Mouse (Mus musculus): Measurements from ENCODE around the gene Wnt7b. TPM values are rescaled to one million over a fixed set of nuclear protein-coding genes. Genes with fewer than 3 reads are reported as not detected.

Gene Wnt7b
- polyA plus RNA-seq, 1 experiment = 21.7 TPM

DNA sequence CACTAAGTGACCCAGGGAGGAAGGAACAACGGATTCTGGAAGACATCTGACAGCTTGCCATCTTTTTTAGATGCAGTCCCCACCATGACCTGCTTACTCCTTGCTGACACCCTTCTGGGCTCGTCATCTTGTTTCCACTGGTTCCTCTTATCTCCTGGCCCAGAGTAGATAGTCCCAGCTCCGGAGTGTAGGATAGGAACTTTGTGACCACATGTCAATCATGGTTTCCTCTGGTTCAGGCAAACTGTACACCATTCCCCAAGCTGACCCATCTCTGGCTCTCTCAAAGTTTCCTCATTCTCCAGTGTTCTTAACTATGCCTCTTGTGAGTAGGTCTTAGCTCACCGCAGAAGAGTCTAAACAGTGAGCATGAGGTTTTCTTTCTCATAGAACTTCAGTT, 10.4 kb upstream of the Wnt7b start:
- Histone ChIP-seq H3K4me1 (ENCODE audit: control insufficient read depth, insufficient read depth, low read length) (no peaks in the 10 kb centered on the region), H3K27ac (ENCODE audit: insufficient read depth, low read length) (no peak overlapping the region), H3K4me3 (ENCODE audit: insufficient read depth, low read length) (no peak overlapping the region)
- TF ChIP-seq POLR2A (IDR thresholded peaks at IDR 0.05; ENCODE audit: extremely low read depth, insufficient read depth, low read length) = no peak
- no peak for TF ChIP-seq CTCF (IDR thresholded peaks at IDR 0.05; ENCODE audit: extremely low read depth, insufficient read depth, low read length)

DNA sequence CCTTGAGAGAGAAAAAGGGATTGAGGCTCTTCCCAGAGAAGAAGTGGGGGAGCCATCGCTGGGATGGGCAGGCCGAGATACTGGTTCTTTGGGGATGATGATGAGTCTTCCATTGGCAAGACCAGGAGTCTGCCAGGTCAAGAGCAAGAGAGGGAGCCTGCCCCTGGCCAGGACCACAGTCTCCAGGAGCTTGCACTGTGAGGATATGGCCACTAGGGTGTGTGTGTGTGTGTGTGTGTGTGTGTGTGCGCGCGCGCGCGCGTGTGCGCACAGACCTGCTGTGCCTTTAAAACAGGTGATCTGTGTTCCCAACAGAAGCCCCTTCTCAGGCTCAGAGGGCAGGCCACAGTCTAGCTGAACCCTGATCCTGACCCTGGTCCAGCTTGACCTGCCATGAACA, 8.6 kb upstream of the Wnt7b start:
- H3K4me3 ChIP-seq (ENCODE audit: insufficient read depth, low read length) = no peak overlapping the region
- TF ChIP-seq CTCF (IDR thresholded peaks at IDR 0.05; ENCODE audit: extremely low read depth, insufficient read depth, low read length) = no peak
- no peak for TF ChIP-seq POLR2A (IDR thresholded peaks at IDR 0.05; ENCODE audit: extremely low read depth, insufficient read depth, low read length)
- no peak overlapping the region for H3K27ac ChIP-seq (ENCODE audit: insufficient read depth, low read length)
- no peaks in the 10 kb centered on the region for H3K4me1 ChIP-seq (ENCODE audit: control insufficient read depth, insufficient read depth, low read length)

DNA sequence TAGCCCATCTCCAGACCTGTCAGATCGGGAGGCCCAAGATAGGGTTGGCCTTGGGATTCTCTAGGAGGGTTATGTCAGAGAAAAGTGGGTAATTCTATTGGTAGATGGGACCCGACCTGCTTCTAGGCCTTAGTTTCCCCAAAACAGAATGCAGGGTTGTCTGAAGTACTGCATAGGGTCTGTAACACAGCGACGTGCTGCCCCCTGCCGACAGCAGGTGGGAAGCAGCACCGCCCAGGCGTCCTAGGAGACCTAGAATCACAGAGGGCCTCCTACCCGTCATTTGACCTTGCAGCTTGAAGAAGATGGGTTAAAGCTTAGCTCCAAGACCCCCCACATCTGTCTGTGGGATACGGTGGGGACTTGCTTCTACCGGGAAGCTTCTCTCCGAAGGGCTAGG, 1.2 kb upstream of the Wnt7b start:
- no peak for TF ChIP-seq POLR2A (IDR thresholded peaks at IDR 0.05; ENCODE audit: extremely low read depth, insufficient read depth, low read length)
- peak; percentile 66 for TF ChIP-seq CTCF (IDR thresholded peaks at IDR 0.05; ENCODE audit: extremely low read depth, insufficient read depth, low read length)
- Histone ChIP-seq H3K4me3 (ENCODE audit: insufficient read depth, low read length) (no peak overlapping the region), H3K27ac (ENCODE audit: insufficient read depth, low read length) (no peak overlapping the region), H3K4me1 (ENCODE audit: control insufficient read depth, insufficient read depth, low read length) (no peaks in the 10 kb centered on the region)

DNA sequence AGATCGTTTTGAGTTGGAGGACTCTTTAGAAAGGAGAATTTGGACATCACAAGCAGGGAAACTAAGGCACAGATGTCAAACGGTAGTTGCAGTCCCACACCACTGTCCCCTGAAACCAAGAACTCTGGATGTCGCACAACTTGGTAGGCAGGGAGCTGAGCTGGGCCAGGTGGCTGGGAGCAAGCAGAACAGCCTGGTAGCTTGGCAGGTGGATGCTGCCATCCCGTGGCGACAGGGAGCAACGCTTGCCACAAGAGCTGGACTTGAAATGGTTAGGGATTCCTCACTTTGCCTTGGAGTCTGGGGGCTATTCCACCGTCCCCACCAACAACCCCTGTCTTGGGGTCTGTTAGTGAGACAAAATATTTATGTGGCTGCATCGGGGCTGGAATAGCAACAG, 751 bp upstream of the Wnt7b start:
- TF ChIP-seq CTCF (IDR thresholded peaks at IDR 0.05; ENCODE audit: extremely low read depth, insufficient read depth, low read length) (peak; percentile 99), POLR2A (IDR thresholded peaks at IDR 0.05; ENCODE audit: extremely low read depth, insufficient read depth, low read length) (no peak)
- no peak overlapping the region for H3K4me3 ChIP-seq (ENCODE audit: insufficient read depth, low read length)
- H3K27ac ChIP-seq (ENCODE audit: insufficient read depth, low read length) = no peak overlapping the region
- H3K4me1 ChIP-seq (ENCODE audit: control insufficient read depth, insufficient read depth, low read length) = no peaks in the 10 kb centered on the region; the same call in 1 of the 2 replicates

DNA sequence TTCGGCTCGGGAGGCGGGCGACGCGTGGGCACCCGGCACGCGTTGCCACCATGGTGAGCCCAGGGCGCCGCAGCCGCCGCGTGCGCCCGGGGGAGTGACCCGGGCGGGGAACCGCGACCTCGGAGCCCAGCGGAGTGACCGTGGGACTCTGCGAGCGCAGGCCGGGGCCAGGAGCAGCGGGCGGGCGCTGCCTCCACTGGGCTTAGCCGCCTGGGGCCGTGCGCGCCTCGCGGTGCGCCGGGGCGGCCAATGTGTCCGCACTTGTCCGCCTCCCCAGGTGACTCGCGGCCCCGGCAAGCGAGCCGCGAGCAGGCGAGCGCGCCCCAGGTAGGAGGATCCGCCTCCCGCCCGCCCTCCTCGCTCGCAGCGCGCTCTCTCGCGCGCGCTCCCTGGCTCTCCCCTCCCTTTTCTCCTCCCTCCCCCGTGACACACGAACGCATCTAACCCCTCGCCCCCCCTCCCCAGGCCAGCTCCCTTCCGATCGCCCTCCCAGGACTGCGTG, 659 bp downstream of the Wnt7b start:
- Histone ChIP-seq H3K27ac (ENCODE audit: insufficient read depth, low read length) (no peak overlapping the region), H3K4me1 (ENCODE audit: control insufficient read depth, insufficient read depth, low read length) (peaks cover 3% of the 10 kb centered on the region; the same call in 1 of the 2 replicates), H3K4me3 (ENCODE audit: insufficient read depth, low read length) (peak overlapping the region; percentile 38)
- TF ChIP-seq CTCF (IDR thresholded peaks at IDR 0.05; ENCODE audit: extremely low read depth, insufficient read depth, low read length) (no peak), POLR2A (IDR thresholded peaks at IDR 0.05; ENCODE audit: extremely low read depth, insufficient read depth, low read length) (no peak)

DNA sequence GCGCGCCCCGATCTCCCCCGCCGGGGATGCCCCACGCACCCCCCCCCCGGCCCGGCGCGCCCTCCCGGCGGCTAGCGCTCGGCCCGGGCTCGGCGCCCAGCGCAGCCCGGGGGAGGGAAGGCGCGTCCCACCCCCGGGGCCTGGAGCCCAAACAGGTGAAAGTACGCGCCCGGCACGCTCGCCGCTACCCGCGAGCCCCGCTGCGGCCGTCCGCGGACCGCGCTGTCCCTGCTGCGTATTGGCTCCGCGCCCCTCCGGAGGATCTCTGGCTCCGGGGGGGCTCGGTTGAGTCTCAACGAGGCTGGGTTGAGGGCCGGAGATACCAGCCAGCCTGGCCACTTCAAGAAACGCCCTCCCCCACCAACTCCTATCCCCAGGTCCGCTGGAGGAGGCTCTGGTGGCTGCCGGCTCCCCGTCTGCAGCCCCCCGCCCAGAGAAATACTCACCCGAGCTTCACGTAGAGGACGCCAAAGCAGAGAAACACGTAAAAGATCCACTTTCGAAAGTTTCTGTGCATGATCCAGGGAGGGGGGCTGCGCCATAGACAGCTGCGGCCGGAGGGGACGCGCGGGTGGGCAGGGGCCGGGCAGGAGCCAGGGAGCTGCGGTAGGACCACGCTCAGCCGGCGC, 1.2 kb downstream of the Wnt7b start:
- Histone ChIP-seq H3K4me3 (ENCODE audit: insufficient read depth, low read length) (peak overlapping the region; percentile 38), H3K27ac (ENCODE audit: insufficient read depth, low read length) (no peak overlapping the region), H3K4me1 (ENCODE audit: control insufficient read depth, insufficient read depth, low read length) (peaks cover 3% of the 10 kb centered on the region; the same call in 1 of the 2 replicates)
- no peak for TF ChIP-seq CTCF (IDR thresholded peaks at IDR 0.05; ENCODE audit: extremely low read depth, insufficient read depth, low read length)
- TF ChIP-seq POLR2A (IDR thresholded peaks at IDR 0.05; ENCODE audit: extremely low read depth, insufficient read depth, low read length) = no peak

DNA sequence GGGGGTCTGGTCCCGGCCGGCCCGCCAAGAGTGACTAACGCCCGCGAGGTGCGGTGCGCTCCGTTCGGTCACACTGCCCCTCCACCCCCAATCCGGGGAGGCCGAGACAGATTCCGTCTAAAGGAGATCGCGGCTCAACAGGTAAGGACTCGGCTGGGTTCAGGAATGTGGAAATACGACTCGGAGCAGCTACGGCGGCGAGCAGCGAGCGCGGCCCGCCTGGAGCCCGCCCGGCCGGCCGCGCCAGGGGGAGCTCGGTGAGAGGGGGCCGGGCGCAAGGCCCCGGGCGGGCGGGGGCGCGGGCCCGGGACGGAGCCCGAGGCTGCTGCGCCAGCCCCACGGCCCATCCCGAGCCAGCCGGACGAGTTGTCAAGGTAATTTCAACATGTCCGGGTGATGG, 1.8 kb downstream of the Wnt7b start:
- Histone ChIP-seq H3K4me3 (ENCODE audit: insufficient read depth, low read length) (peak overlapping the region; percentile 38), H3K4me1 (ENCODE audit: control insufficient read depth, insufficient read depth, low read length) (peaks cover 3% of the 10 kb centered on the region; the same call in 1 of the 2 replicates), H3K27ac (ENCODE audit: insufficient read depth, low read length) (no peak overlapping the region)
- no peak for TF ChIP-seq POLR2A (IDR thresholded peaks at IDR 0.05; ENCODE audit: extremely low read depth, insufficient read depth, low read length)
- TF ChIP-seq CTCF (IDR thresholded peaks at IDR 0.05; ENCODE audit: extremely low read depth, insufficient read depth, low read length) = no peak

DNA sequence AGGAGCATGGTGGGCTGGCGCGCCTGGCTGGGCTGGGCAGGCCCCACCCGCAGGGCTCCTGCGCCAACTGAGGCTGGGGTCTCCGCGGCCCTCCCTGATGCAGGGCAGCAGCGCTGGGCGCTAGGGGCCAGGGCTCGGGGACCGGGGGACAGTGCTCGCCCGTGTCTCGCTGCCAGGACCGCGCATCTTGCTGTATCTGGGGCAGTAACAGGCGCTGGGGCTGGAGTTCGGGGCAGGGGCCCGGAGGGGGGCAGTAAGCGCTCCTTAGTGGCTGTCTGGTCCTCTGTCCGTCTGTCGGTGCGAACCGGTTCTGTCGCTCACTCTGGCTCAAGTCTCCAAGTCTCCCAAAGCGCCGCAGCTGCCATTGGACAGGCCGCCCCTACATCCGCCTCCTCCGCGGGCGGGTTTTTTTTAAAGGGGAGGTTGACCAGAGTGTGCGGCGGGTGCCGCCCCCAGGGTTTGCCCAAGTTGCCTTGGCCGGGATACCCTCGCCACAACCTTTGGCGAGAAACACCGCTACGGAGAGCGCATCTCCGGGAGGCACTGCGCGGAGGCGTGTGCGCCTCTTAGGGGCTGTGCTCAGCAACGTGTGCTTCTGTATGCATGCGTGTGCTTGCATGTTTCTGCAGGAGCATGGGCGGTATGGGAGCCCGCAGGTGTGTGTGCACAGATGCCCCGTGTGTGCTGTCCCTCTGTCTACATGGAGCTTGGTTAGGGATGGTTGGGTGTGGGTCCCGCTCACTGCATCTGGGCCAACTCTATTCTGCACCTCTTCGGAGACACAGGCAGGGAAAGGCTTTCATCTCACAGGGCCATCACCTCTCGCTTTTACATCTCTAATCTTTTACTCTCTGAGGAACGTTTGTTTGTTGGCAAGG, 4.5 kb downstream of the Wnt7b start:
- Histone ChIP-seq H3K27ac (ENCODE audit: insufficient read depth, low read length) (no peak overlapping the region), H3K4me1 (ENCODE audit: control insufficient read depth, insufficient read depth, low read length) (peaks cover 3% of the 10 kb centered on the region; the same call in 1 of the 2 replicates), H3K4me3 (ENCODE audit: insufficient read depth, low read length) (peak overlapping the region; percentile 41)
- TF ChIP-seq CTCF (IDR thresholded peaks at IDR 0.05; ENCODE audit: extremely low read depth, insufficient read depth, low read length) (no peak), POLR2A (IDR thresholded peaks at IDR 0.05; ENCODE audit: extremely low read depth, insufficient read depth, low read length) (no peak)

DNA sequence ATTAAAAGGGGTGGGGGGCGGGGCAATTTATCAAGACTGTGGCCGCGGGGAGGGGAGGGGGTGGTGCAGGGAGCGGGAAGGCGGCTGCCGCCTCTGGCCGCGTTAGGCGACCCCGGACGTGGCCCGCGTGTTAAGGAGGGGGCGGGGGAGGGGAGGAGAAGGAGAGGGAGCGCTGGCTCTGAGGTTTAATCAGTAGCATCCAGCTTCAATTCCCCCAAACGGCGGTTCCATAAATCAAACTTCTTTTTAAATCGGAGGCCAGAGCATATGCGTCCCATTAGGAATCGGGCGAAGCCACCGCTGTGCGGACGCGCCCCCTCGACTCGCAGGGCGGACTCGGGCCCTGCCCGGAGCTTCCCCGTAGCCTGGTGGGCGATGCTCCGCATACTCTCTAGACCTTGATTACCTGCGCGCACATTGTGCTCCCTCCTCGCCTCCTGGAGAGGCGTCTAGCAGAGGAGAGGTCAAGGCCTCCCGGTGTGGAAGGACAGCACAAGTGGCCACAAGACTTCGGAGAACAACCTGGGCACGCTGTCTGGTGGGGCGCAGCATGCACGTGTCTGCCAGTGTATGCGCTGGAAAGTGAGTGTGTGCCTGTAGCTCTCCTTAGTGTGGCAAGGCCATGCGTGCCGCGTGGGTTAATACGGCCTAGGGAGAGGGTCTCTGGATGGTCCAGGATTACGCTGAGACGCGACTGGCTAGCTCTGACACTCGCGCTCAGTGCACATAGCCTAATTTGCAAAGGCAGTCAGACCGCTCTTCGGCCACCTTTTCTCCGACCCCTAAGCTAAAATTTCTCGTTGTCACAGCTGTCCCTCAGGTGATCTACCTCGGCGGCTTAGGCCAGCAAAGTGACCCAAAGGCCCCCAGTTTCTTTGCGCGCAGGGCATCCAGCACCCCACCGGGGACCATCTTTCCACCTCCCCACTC, 5.5 kb downstream of the Wnt7b start:
- Histone ChIP-seq H3K27ac (ENCODE audit: insufficient read depth, low read length) (peak overlapping the region; percentile 12; the same call in 1 of the 2 replicates), H3K4me3 (ENCODE audit: insufficient read depth, low read length) (peak overlapping the region; percentile 41), H3K4me1 (ENCODE audit: control insufficient read depth, insufficient read depth, low read length) (peaks cover 3% of the 10 kb centered on the region; the same call in 1 of the 2 replicates)
- TF ChIP-seq POLR2A (IDR thresholded peaks at IDR 0.05; ENCODE audit: extremely low read depth, insufficient read depth, low read length) (no peak), CTCF (IDR thresholded peaks at IDR 0.05; ENCODE audit: extremely low read depth, insufficient read depth, low read length) (no peak)
